Mouse (Mus musculus) embryonic facial prominence, embryonic 11.5 days (tissue): ENCODE results near the gene Gstm3. TPM values are rescaled to one million over a fixed set of nuclear protein-coding genes. Genes with fewer than 3 reads are reported as not detected.
"Not testable (repeated sequence)": the region's sequence is repeated elsewhere in the genome, so short reads cannot be mapped to it uniquely, and the experiment has no call there.

Experiments used
- ATAC-seq: fragments of 200-750 bp; cut with Nextera tagmentation; replicated peaks from 2 replicates; pipeline ENCODE4 v1.8.0; 2017; ENCODE audit warnings: low read depth; ENCODE audit not compliant: insufficient number of reproducible peaks, low FRiP score, low TSS enrichment
- DNase-seq: peaks from one replicate; pipeline ENCODE4 v3.0.0-alpha.2; 2015; ENCODE audit warnings: low spot score
- H3K27ac ChIP-seq: fragments of 300-500 bp; sonication (generic); replicated peaks from 2 replicates; pipeline ENCODE4 v1.5.1; 2014; ENCODE audit warnings: mild to moderate bottlenecking, low read depth, low read length, control low read depth
- H3K27me3 ChIP-seq: fragments of 300-500 bp; sonication (generic); 2 replicates; pipeline ENCODE4 v1.6.1; 2014; ENCODE audit warnings: mild to moderate bottlenecking, low read length, moderate library complexity, mixed read lengths; ENCODE audit not compliant: control insufficient read depth, insufficient read depth
- H3K36me3 ChIP-seq: fragments of 300-500 bp; sonication (generic); replicated peaks from 2 replicates; pipeline ENCODE4 v1.6.1; 2014; ENCODE audit warnings: low read depth, mild to moderate bottlenecking, low read length, moderate library complexity, mixed read lengths; ENCODE audit not compliant: control insufficient read depth, insufficient read depth
- H3K4me1 ChIP-seq: fragments of 300-500 bp; sonication (generic); 2 replicates; pipeline ENCODE4 v1.6.1; 2014; ENCODE audit warnings: low read length, mixed read lengths; ENCODE audit not compliant: control insufficient read depth, insufficient read depth
- H3K4me2 ChIP-seq: fragments of 300-500 bp; sonication (generic); 2 replicates; pipeline ENCODE4 v1.6.1; 2014; ENCODE audit warnings: low read depth, mild to moderate bottlenecking, control low read depth, low read length, moderate library complexity
- H3K4me3 ChIP-seq: fragments of 300-500 bp; sonication (generic); 2 replicates; pipeline ENCODE4 v1.5.1; 2014; ENCODE audit warnings: low read depth, low read length, control low read depth
- H3K9ac ChIP-seq: fragments of 300-500 bp; sonication (generic); replicated peaks from 2 replicates; pipeline ENCODE4 v1.6.1; 2014; ENCODE audit warnings: mild to moderate bottlenecking, control low read depth, low read length
- H3K9me3 ChIP-seq: fragments of 300-500 bp; sonication (generic); replicated peaks from 2 replicates; pipeline ENCODE4 v1.6.1; 2016; ENCODE audit warnings: mild to moderate bottlenecking, low read length, inconsistent platforms, mixed read lengths; ENCODE audit not compliant: control insufficient read depth
- WGBS: fragments of 180-500 bp; shearing (Covaris S2); extraction: QIAGEN DNeasy Blood & Tissue Kit; methylation state at CpG from one replicate; pipeline ENCODE4 v1.1.7; 2014; 5-methylcytosine and 5-hydroxymethylcytosine counted together
- polyA plus RNA-seq: library from polyadenylated mRNA; unstranded; fragments of >200 nt; fragmentation: Nextera tagmentation; extraction: Ambion mirVana; gene quantifications from 2 replicates; pipeline ENCODE4 v1.2.1, GENCODE M21; 2014

Gstm3 gene
- polyA plus RNA-seq, 1 experiment from 2014 or later: not detected

DNA sequence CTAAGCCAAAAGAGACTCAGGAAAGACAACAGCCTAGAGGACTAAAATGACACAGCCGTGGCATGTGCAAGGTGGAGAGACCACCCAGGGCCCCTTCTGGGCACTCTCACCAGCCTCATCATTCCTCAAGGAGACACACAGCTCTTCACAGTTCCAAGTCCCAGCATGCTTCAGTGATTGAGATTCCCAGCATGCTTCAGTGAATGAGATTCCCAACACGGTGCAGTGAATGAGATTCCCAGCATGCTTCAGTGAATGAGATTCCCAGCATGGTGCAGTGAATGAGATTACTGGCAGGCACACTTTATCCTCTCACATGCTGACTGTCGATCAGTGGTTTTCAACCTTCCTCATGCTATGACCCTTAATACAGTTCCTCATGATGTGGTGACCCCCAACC, 42.5 kb upstream of the Gstm3 start:
- WGBS: 67% methylated on average over 3 of the region's 3 CpGs
- Histone ChIP-seq H3K9me3 (no peaks in the 10 kb centered on the region), H3K36me3 (no peaks in the 10 kb centered on the region), H3K4me3 (no peak overlapping the region), H3K27me3 (no peaks in the 10 kb centered on the region), H3K9ac (no peak overlapping the region), H3K27ac (no peak overlapping the region), H3K4me1 (no peaks in the 10 kb centered on the region), H3K4me2 (no peak overlapping the region)
- ATAC-seq: no peak
- no peak for DNase-seq

DNA sequence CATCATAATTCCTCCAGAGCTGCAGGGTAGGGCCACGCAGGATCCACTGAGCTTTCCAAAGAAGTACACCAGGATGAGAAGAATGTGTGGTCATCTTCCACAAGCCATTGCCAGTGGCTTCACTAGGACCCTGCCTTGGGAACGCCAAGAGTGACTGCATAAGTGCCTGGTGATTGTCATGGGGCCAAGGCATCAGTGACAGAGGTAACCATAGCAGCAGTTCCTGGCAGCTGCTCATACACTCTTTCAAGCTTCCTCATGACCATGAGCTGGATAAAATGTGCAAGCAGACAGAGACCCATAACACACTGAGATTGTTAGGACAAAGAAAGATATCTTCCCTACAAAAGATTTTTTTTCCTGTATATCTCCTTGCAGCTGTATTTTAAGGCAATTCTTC, 41.2 kb upstream of the Gstm3 start:
- no peak overlapping the region for H3K9ac ChIP-seq
- DNase-seq (no peak), ATAC-seq (no peak)
- no peak overlapping the region for H3K4me2 ChIP-seq
- no peaks in the 10 kb centered on the region for H3K36me3 ChIP-seq
- no peaks in the 10 kb centered on the region for H3K27me3 ChIP-seq
- 69% methylated on average over 2 of the region's 2 CpGs for WGBS
- H3K27ac ChIP-seq: no peak overlapping the region
- H3K4me1 ChIP-seq: no peaks in the 10 kb centered on the region
- no peak overlapping the region for H3K4me3 ChIP-seq
- H3K9me3 ChIP-seq: no peaks in the 10 kb centered on the region

DNA sequence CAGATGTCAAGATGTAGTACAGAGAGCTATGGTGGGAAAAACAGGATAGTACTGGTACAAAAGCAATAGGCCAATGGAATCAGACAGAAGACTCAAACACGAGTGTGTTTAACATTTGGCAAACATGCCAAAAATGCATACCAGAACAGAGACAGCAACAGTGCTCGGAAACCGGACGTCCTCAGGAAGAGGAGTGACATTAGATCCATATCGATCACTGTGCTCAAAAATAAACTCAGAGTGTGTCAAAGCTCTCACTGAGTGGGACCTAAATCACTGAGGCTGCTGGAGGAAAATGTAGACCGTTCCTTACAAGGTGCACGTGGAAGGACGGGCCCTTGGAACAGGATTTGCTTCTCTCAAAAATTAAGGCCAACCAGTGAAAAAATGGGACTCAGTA, 32.9 kb upstream of the Gstm3 start:
- Histone ChIP-seq H3K4me1 (no peaks in the 10 kb centered on the region), H3K36me3 (no peaks in the 10 kb centered on the region), H3K27ac (no peak overlapping the region), H3K9ac (no peak overlapping the region), H3K9me3 (no peaks in the 10 kb centered on the region), H3K4me2 (no peak overlapping the region), H3K4me3 (no peak overlapping the region), H3K27me3 (no peaks in the 10 kb centered on the region)
- DNase-seq: no peak
- ATAC-seq: no peak
- WGBS: 83% methylated on average over 8 of the region's 8 CpGs

DNA sequence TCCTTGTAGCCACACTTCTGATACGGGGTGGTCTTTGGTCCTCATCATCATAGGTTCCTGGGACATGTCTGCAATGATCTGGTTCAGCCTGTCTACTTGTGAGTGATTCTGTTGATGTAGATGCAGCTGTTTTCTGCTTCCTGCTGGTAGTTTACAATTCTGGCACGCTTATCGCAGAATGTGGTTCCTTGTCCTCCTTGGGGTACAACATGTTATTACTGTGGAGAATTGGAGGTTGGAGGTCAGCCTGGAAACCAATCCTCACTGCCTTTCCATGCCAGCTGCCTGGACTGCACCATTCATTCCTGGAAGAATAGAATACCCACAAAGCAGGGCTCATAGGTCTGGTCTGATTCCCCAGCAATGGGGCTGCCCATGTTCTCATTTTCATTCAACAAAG, 30.4 kb upstream of the Gstm3 start:
- H3K36me3 ChIP-seq: no peaks in the 10 kb centered on the region
- no peaks in the 10 kb centered on the region for H3K9me3 ChIP-seq
- ATAC-seq (no peak), DNase-seq (no peak)
- H3K27ac ChIP-seq: no peak overlapping the region
- H3K4me1 ChIP-seq: no peaks in the 10 kb centered on the region
- 83% methylated on average over 3 of the region's 3 CpGs for WGBS
- no peak overlapping the region for H3K4me2 ChIP-seq
- no peak overlapping the region for H3K4me3 ChIP-seq
- H3K9ac ChIP-seq: no peak overlapping the region
- no peaks in the 10 kb centered on the region for H3K27me3 ChIP-seq

DNA sequence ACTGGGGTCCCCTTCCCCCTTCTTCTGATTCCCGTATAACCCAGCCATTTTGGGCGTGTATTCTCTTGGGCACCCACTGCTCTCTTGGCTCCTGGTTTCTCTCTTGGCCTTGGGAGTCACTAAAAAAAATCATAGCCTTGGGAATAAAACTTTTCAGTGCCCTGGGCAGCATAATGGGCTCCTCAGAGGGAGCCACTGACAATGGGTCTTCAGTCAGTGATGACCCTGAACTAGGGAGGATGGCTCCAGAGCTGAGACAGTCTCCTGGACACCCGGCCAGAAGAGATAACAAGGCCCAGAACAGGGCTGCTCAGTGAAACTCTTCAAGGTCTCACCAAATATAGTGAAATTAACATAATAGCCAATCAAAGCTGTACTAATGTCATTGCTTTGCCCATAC, 29.5 kb upstream of the Gstm3 start:
- no peak overlapping the region for H3K4me3 ChIP-seq
- DNase-seq: no peak
- no peak overlapping the region for H3K9ac ChIP-seq
- WGBS: 69% methylated on average over 3 of the region's 3 CpGs
- no peak overlapping the region for H3K27ac ChIP-seq
- no peaks in the 10 kb centered on the region for H3K9me3 ChIP-seq
- no peak overlapping the region for H3K4me2 ChIP-seq
- H3K36me3 ChIP-seq: no peaks in the 10 kb centered on the region
- no peak for ATAC-seq
- H3K4me1 ChIP-seq: no peaks in the 10 kb centered on the region
- no peaks in the 10 kb centered on the region for H3K27me3 ChIP-seq

DNA sequence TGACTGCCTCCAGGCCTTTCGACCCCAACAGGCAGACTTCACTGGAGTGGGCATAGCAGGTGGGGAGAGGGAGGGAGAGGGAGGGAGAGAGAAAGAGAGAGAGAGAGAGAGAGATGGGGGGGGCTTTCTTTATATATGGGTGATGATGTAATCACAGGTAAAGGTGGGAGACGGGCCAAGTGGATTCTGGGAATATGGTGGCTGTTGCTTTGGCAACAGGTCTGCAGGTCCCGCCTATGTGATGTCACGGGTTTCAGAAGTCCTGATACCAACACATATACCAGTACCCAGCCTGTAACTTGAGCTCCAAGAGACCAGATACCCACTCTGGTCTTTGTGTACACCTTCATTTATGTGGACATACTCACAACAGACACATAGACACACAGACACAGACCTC, 27.5 kb upstream of the Gstm3 start:
- H3K27me3 ChIP-seq: no peaks in the 10 kb centered on the region
- H3K4me3 ChIP-seq: no peak overlapping the region
- H3K9me3 ChIP-seq: no peaks in the 10 kb centered on the region
- no peaks in the 10 kb centered on the region for H3K4me1 ChIP-seq
- H3K9ac ChIP-seq: no peak overlapping the region
- H3K4me2 ChIP-seq: no peak overlapping the region
- whole genome bisulfite sequencing: 73% methylated on average over 4 of the region's 4 CpGs
- no peak overlapping the region for H3K27ac ChIP-seq
- DNase-seq (no peak), ATAC-seq (no peak)
- H3K36me3 ChIP-seq: no peaks in the 10 kb centered on the region

DNA sequence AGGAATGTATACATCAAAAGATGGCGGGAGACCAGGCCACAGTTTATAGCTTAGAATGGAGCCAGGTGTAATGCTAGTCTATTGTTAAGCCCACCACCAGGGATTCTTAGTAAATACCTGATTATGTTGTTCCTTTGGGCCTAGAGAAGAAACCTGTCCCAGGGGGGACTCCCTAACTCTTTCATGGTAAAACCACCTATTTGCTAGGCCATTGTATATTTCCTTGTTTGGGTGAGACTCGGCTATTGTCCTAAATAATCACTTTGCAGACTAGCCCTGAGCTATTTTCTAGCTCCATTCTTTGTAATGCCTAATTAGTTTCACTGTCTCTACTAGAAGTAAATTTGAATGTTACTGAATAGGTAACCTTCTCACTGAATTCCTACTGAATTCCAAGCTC, 26.9 kb upstream of the Gstm3 start:
- WGBS: 60% methylated on average over 2 of the region's 2 CpGs
- H3K27ac ChIP-seq, DNase-seq, H3K9ac ChIP-seq, H3K4me1 ChIP-seq, H3K9me3 ChIP-seq, ATAC-seq, H3K27me3 ChIP-seq, H3K4me2 ChIP-seq, H3K4me3 ChIP-seq, H3K36me3 ChIP-seq: not testable (repeated sequence)

DNA sequence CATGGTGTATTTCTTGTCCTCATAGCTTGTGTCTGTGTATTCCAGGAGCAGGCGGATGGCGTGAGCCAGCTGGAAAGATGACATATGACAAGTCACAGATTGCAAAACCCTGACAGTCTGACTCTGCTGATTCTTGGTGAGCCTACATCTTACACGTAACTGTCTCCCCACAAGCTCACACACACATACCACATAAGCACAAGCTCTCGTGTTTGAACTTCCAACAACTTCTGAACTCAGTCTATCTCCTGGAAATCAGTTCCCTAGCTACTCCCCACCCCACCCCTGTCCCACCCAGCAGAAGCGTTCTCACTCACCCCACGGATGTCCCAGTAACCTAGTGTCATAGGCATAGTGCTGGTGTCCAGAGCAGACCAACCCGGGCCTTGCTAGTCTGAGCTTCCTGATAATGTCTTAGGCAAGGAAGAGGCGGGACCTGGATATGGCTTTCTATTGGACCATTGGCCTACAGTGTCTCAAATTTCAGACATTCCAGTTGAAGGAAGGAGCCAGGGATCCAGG, 17.0 kb upstream of the Gstm3 start, which contains the start of gene Gstm2:
Gene Gstm2, minus strand, starts transcription at position 413 of the 522 bp plus-strand sequence.
- Histone ChIP-seq H3K4me1 (no peaks in the 10 kb centered on the region), H3K27me3 (no peaks in the 10 kb centered on the region), H3K9ac (no peak within 1 kb of the TSS), H3K27ac (no peak within 1 kb of the TSS), H3K36me3 (no peaks in the 10 kb centered on the region), H3K4me2 (peak within 1 kb of the TSS; percentile 20; the same call in 1 of the 2 replicates), H3K4me3 (no peak within 1 kb of the TSS), H3K9me3 (no peaks in the 10 kb centered on the region)
- DNase-seq (peak; percentile 63), ATAC-seq (peak; percentile 39; the same call in 1 of the 2 replicates)
- WGBS: 52% methylated on average over 8 of the region's 8 CpGs
